Mouse (Mus musculus) megakaryocyte, embryonic 14.5 days (primary cell): ENCODE results near the gene Phb.

Source experiments
- FLI1 ChIP-seq: IDR thresholded peaks from 2 replicates; pipeline ENCODE4 v1.6.1; 2012; ENCODE audit warnings: low read length, inconsistent platforms, mixed read lengths
- GATA1 ChIP-seq: IDR thresholded peaks from 3 replicates; pipeline ENCODE4 v1.6.1; 2012; ENCODE audit warnings: mixed read lengths, low read length, inconsistent platforms, borderline replicate concordance

- TF ChIP-seq GATA1 (no peak), FLI1 (no peak)
Measured at GRCm38 (mm10) chr11:95713811-95714241, 47.1 kb downstream of the Phb start.
